Mouse (Mus musculus) heart, adult 2 months (tissue): Measurements from ENCODE around the gene Ppp1r14b.

Experiments
- EP300 ChIP-seq: fragments of 200-500 bp; IDR thresholded peaks from 2 replicates; pipeline ENCODE4 v1.6.1; 2011; ENCODE audit warnings: low read depth, low read length, control low read depth; ENCODE audit not compliant: insufficient read depth
- POLR2A ChIP-seq: fragments of 200-500 bp; IDR thresholded peaks from 2 replicates; pipeline ENCODE4 v1.6.1; 2011; ENCODE audit warnings: mild to moderate bottlenecking, low read depth, low read length, control low read depth; ENCODE audit not compliant: insufficient read depth

DNA sequence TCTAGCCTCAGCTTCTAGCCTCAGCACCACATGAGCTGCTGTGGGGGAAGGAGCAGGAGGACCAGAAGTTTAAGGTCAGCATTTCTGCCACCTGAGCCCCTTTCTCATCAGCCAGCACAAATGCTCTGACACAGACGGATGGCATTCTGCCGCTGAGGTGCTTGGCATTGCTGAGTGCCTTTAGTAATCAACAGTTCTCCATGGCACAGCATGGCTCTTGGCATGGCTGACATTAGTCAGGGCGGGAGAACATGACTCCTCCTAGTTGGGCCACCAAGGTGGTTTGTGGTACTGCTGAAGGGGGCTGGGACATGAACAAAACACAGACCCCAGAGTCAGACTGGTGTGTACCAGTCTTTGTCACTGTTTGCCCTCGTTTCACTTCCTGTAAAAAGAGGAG lies 26.6 kb upstream of the Ppp1r14b start:
- TF ChIP-seq EP300 (no peak), POLR2A (no peak)
